Mouse (Mus musculus) liver, adult 2 months (tissue): ENCODE measurements around the gene Scnn1a. TPM values are rescaled to one million over a fixed set of nuclear protein-coding genes. Genes with fewer than 3 reads are reported as not detected.
"Not testable (repeated sequence)": the region's sequence is repeated elsewhere in the genome, so short reads cannot be mapped to it uniquely, and the experiment has no call there.

Source experiments
- DNase-seq: peaks from one replicate; pipeline ENCODE4 v3.0.0-alpha.2; 2011; ENCODE audit warnings: low read depth, low spot score; ENCODE audit errors: extremely low read depth
- H3K27ac ChIP-seq: fragments of 200-500 bp; replicated peaks from 2 replicates; pipeline ENCODE4 v1.5.1; 2012; ENCODE audit warnings: low read depth, mild to moderate bottlenecking, control low read depth, inconsistent platforms, low read length; ENCODE audit not compliant: insufficient read depth
- H3K27me3 ChIP-seq: fragments of 200-500 bp; 2 replicates; pipeline ENCODE4 v1.6.1; 2012; ENCODE audit warnings: mild to moderate bottlenecking, moderate library complexity, low read length, inconsistent platforms; ENCODE audit not compliant: control insufficient read depth, insufficient read depth
- H3K36me3 ChIP-seq: fragments of 200-500 bp; 2 replicates; pipeline ENCODE4 v1.6.1; 2012; ENCODE audit warnings: low read length, inconsistent platforms; ENCODE audit not compliant: control insufficient read depth, insufficient read depth
- H3K4me1 ChIP-seq: fragments of 200-500 bp; 2 replicates; pipeline ENCODE4 v1.6.1; 2011; ENCODE audit warnings: low read length; ENCODE audit not compliant: control insufficient read depth, insufficient read depth
- H3K4me3 ChIP-seq: fragments of 200-500 bp; 2 replicates; pipeline ENCODE4 v1.5.1; 2011; ENCODE audit warnings: low read depth, mild to moderate bottlenecking, control low read depth, low read length, moderate library complexity; ENCODE audit not compliant: insufficient read depth
- H3K79me2 ChIP-seq: fragments of 200-500 bp; 2 replicates; pipeline ENCODE4 v1.6.1; 2012; ENCODE audit warnings: inconsistent platforms, mild to moderate bottlenecking, low read length, moderate library complexity; ENCODE audit not compliant: control insufficient read depth, insufficient read depth
- H3K9ac ChIP-seq: fragments of 200-500 bp; 2 replicates; pipeline ENCODE4 v1.6.1; 2012; ENCODE audit warnings: low read depth, mild to moderate bottlenecking, control low read depth, inconsistent platforms, low read length
- CTCF ChIP-seq: fragments of 200-500 bp; IDR thresholded peaks from 2 replicates; pipeline ENCODE4 v1.5.1; 2011; ENCODE audit warnings: low read depth, low read length, control low read depth
- POLR2A ChIP-seq: fragments of 200-500 bp; IDR thresholded peaks from 2 replicates; pipeline ENCODE4 v1.6.1; 2011; ENCODE audit warnings: low read length, control low read depth; ENCODE audit not compliant: insufficient read depth; ENCODE audit errors: extremely low read depth
- WGBS: fragments of 180-500 bp; shearing (Covaris S2); methylation state at CpG from one replicate; pipeline ENCODE4 v1.1.7; 2018; 5-methylcytosine and 5-hydroxymethylcytosine counted together
- polyA plus RNA-seq: library from polyadenylated mRNA; depleted of rRNA; stranded (reverse); fragments of >200 nt; gene quantifications from 2 replicates; pipeline ENCODE4 v1.2.3, GENCODE M21; 2012; rRNA removed
- total RNA-seq: library from RNA; depleted of rRNA; stranded (reverse); fragments of >200 nt; gene quantifications from 2 replicates; pipeline ENCODE4 v1.2.3, GENCODE M21; 2014; rRNA removed

Scnn1a gene
- total RNA-seq (3.0 and 6.7 TPM in 2 replicates), polyA plus RNA-seq (16.5 and 24.8 TPM in 2 replicates)

DNA sequence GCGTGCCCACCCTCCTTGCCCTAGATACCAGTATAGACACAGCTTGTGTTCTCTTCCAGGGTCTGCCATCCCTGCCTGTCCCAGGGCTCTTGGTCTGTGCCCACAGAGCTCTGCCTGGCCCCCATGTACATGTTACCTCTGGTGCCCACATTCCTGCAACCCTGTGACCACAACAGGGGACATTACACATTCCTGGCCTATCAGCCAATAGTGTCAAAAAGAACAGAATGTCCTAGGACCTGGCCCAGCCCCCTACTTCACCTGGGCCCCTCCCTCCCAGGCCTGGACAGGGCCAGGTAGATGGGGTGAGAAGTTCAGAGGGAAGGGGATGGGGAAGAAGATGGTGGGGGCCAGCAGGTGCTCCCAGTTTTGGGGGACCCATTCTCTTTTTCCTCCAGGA, at the start of gene Scnn1a:
TSS of gene Scnn1a (plus strand) at position 337 of the 400 bp plus-strand sequence.
- Histone ChIP-seq H3K79me2 (no peaks in the 10 kb centered on the region), H3K9ac (no peak within 1 kb of the TSS), H3K4me3 (no peak within 1 kb of the TSS), H3K4me1 (peaks cover 9% of the 10 kb centered on the region), H3K27me3 (no peaks in the 10 kb centered on the region), H3K36me3 (peaks cover 2% of the 10 kb centered on the region; the same call in 1 of the 2 replicates), H3K27ac (no peak within 1 kb of the TSS)
- no peak for DNase-seq
- WGBS = 100% methylated on average over 1 of the region's 1 CpGs
- no peak for TF ChIP-seq POLR2A
- TF ChIP-seq CTCF = no peak

DNA sequence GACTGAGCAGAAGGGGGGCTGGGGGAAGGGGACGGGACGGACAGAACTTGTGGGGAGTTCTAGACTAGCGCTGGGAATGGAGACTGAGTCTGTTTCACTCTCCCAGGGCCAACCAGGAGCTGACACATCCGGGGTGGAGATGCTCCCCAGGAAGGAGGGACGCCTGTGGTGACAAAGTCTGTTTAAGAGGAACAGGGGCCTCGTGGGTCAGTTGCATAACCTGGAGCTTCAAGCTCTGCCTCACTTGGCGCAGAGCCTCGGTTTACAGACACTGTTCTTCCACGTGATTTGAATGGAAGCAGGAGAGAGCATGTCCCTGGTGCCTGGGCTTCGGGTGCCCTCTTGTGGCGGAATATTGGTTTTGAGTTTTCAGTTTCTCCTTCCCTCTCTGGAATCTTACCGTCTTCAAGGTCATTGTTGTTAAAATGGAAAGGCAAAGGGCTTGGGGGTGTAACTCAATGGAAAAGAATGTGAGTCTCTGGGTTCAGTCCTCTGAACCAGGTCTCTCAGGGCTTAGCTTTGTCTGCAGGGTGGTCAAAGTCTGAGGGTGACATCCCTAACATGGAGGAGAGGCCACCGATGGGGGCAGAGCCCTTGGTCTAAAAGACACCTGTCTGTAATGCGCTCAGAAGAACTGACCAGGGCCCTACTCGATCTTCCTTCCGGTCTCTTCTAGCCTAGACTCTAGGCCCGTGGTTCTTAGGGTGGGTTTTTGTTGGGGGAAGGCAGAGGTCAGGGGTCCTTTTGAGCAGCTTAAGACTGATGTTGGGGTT, 48.8 kb upstream of the Scnn1a start:
- H3K9ac ChIP-seq = peak overlapping the region; percentile 64
- WGBS = 10% methylated on average over 17 of the region's 17 CpGs
- no peaks in the 10 kb centered on the region for H3K79me2 ChIP-seq
- H3K4me3 ChIP-seq = peak overlapping the region; percentile 29; the same call in 1 of the 2 replicates
- peak; percentile 94 for TF ChIP-seq CTCF
- 0 out of 2 replicates have a peak, but pooled peaks have one; percentile 39 for TF ChIP-seq POLR2A
- H3K27ac ChIP-seq = peak overlapping the region; percentile 82
- no peaks in the 10 kb centered on the region for H3K36me3 ChIP-seq
- H3K27me3 ChIP-seq = no peaks in the 10 kb centered on the region
- DNase-seq = peak; percentile 99
- H3K4me1 ChIP-seq = peaks cover 2% of the 10 kb centered on the region; the same call in 1 of the 2 replicates

DNA sequence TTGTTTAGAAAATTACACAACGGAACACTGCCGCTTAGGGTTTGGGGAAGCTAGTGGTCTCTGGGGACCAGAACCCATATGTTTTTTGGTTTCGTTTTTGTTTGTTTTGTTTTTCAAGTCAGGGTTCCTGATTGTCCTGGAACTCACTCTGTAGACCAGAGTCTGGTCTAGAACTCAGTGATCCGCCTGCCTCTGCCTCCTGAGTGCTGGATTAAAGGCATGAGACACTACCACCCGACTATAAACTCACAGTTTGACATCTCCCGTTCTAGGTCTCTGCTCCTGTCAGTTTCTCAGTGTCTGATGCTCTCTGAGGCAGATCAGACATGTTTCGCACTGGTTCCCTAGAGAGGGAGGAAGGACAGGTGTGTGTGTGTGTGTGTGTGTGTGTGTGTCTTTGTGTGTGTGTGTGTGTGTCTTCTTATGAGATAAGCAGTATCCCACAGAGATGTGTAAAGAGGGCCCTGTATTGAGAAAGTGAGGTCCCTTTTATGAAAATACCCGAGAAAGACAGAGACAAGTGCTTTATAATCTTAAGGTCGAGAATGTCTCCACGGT, 48.2 kb upstream of the Scnn1a start:
- Histone ChIP-seq H3K27me3 (no peaks in the 10 kb centered on the region), H3K79me2 (no peaks in the 10 kb centered on the region), H3K27ac (no peak overlapping the region), H3K4me3 (no peak overlapping the region), H3K4me1 (peaks cover 2% of the 10 kb centered on the region; the same call in 1 of the 2 replicates), H3K36me3 (no peaks in the 10 kb centered on the region), H3K9ac (no peak overlapping the region)
- no peak for TF ChIP-seq POLR2A
- TF ChIP-seq CTCF = no peak
- no peak for DNase-seq
- WGBS = 75% methylated on average over 10 of the region's 10 CpGs

DNA sequence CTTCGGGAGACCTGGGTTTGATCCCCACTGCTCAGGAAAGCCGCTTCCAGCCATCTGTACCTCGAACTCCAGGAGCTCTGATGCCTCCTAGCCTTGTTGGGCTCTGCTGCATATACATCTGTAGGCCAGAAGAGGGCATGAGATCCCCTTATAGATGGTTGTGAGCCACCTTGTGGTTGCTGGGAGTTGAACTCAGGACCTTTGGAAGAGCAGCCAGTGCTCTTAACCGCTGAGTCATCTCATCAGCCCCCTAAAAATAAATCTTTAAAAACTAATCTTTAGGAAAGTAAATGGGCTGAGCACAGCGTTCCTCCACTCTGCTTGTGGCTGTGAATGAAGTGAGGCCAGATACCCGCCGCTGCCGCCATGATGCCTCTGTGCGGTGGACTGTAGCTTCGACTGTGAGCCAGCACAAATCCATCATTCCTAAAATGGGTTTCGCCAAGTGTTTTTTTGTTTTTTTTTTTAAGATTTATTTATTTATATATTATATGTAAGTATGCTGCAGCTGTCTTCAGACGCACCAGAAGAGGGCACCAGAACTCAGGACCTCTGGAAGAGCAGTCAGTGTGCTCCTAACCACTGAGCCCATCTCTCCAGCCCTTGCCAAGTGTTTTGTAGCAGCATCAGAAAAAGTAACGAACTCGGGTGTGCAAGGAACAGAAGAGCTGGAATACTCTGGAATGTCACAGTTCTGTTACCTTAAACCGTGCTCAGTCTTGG, 45.5 kb upstream of the Scnn1a start:
- DNase-seq = peak; percentile 56
- WGBS = 56% methylated on average over 15 of the region's 15 CpGs
- no peaks in the 10 kb centered on the region for H3K27me3 ChIP-seq

DNA sequence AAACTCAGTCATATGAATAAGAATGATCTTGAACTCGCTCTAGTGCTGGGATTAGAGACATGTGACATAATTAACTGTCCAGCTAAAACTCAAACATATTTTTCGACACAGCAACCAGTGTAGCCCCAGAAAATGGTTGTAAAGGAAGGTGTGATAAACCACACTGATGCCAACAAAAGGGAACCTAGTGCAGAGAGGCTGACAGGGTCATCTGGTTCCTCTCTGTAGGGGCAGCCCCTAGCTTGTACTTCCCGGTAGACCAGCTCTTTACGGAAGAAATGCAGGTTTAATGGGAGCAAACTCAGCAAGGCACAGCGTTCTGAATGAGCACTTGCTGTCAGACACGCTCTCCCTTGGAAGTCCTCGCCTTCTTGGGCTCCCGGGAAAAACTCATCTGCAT, 40.7 kb upstream of the Scnn1a start:
- Histone ChIP-seq H3K4me1 (no peaks in the 10 kb centered on the region), H3K27ac (no peak overlapping the region), H3K4me3 (no peak overlapping the region), H3K27me3 (no peaks in the 10 kb centered on the region), H3K79me2 (no peaks in the 10 kb centered on the region), H3K9ac (no peak overlapping the region), H3K36me3 (no peaks in the 10 kb centered on the region)
- DNase-seq = no peak
- TF ChIP-seq CTCF = no peak
- 79% methylated on average over 8 of the region's 8 CpGs for WGBS

More for the DNA sequence above, 45.5 kb upstream of the Scnn1a start:
- H3K79me2 ChIP-seq = no peaks in the 10 kb centered on the region
- no peak overlapping the region for H3K27ac ChIP-seq
- TF ChIP-seq CTCF (peak; percentile 61), POLR2A (no peak)
- H3K36me3 ChIP-seq = no peaks in the 10 kb centered on the region
- no peak overlapping the region for H3K4me3 ChIP-seq
- H3K4me1 ChIP-seq = no peaks in the 10 kb centered on the region
- no peak overlapping the region for H3K9ac ChIP-seq

DNA sequence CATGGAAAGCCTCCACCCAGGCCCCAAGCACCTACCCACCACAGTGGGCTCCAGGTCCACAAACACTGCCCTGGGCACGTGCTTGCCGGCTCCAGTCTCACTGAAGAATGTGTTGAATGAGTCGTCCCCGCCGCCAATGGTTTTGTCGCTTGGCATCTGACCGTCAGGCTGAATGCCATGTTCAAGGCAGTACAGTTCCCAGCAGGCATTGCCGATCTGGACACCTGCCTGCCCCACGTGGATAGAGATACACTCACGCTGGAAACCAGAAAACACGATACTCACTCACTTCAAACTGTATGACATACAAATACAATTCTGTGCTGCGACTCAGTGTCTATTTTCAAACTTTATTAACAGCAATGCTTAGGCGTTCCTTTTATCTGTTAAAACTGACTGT, 37.7 kb upstream of the Scnn1a start:
- H3K27me3 ChIP-seq, H3K4me1 ChIP-seq, H3K9ac ChIP-seq, H3K4me3 ChIP-seq, H3K27ac ChIP-seq, H3K36me3 ChIP-seq, H3K79me2 ChIP-seq, DNase-seq: not testable (repeated sequence)
- WGBS = 96% methylated on average over 13 of the region's 13 CpGs
